Mouse (Mus musculus) ES-E14 (cell line): Measurements from ENCODE around the gene Cga. TPM values are rescaled to one million over a fixed set of nuclear protein-coding genes. Genes with fewer than 3 reads are reported as not detected.

ENCODE experiments used
- DNase-seq: peaks from one replicate; pipeline ENCODE4 v3.0.0-alpha.2; 2013; ENCODE audit warnings: low read depth, low spot score
- H3K27ac ChIP-seq: 2 replicates; pipeline ENCODE4 v1.5.1; 2012; ENCODE audit warnings: low read depth, mild to moderate bottlenecking, low read length, moderate library complexity, mixed read lengths; ENCODE audit not compliant: poor library complexity, insufficient read depth, severe bottlenecking
- H3K36me3 ChIP-seq: 2 replicates; pipeline ENCODE4 v1.6.1; 2012; ENCODE audit warnings: mild to moderate bottlenecking, low read length, moderate library complexity, mixed read lengths; ENCODE audit not compliant: control insufficient read depth, poor library complexity, insufficient read depth, severe bottlenecking
- H3K4me1 ChIP-seq, 2 experiments: fragments of 150-350 bp in 1 of 2; sonication (generic) in 1 of 2; 2 replicates each; pipeline ENCODE4 v1.6.1; 2012; ENCODE audit warnings: low read length in 2 of 2, mild to moderate bottlenecking in 1 of 2, mixed read lengths in 1 of 2; ENCODE audit not compliant: control insufficient read depth in 2 of 2, insufficient read depth in 2 of 2, poor library complexity in 1 of 2
- H3K4me3 ChIP-seq, 2 experiments: fragments of 150-350 bp in 1 of 2; sonication (generic) in 1 of 2; 2 replicates each; pipeline ENCODE4 v1.5.1; 2012; ENCODE audit warnings: low read length in 2 of 2, low read depth in 1 of 2, mild to moderate bottlenecking in 1 of 2, mixed read lengths in 1 of 2; ENCODE audit not compliant: insufficient read depth in 1 of 2, poor library complexity in 1 of 2, severe bottlenecking in 1 of 2
- H3K9ac ChIP-seq: 2 replicates; pipeline ENCODE4 v1.6.1; 2012; ENCODE audit warnings: low read depth, mild to moderate bottlenecking, low read length, mixed read lengths; ENCODE audit not compliant: poor library complexity, insufficient read depth, severe bottlenecking
- H3K9me3 ChIP-seq: fragments of 150-350 bp; sonication (generic); 2 replicates; pipeline ENCODE4 v1.6.1; 2012; ENCODE audit warnings: low read depth, mild to moderate bottlenecking, low read length; ENCODE audit not compliant: control insufficient read depth, insufficient read depth
- CHD2 ChIP-seq: IDR thresholded peaks from 2 replicates; pipeline ENCODE4 v1.6.1; 2014; ENCODE audit warnings: mild to moderate bottlenecking, low read depth, low read length, inconsistent platforms
- HCFC1 ChIP-seq: IDR thresholded peaks from 2 replicates; pipeline ENCODE4 v1.6.1; 2012; ENCODE audit warnings: low read length, inconsistent platforms, borderline replicate concordance; ENCODE audit not compliant: insufficient read depth
- MAFK ChIP-seq: IDR thresholded peaks from 2 replicates; pipeline ENCODE4 v1.6.1; 2014; ENCODE audit warnings: mild to moderate bottlenecking, low read depth, low read length, inconsistent platforms; ENCODE audit not compliant: insufficient read depth
- ZC3H11A ChIP-seq: IDR thresholded peaks from 2 replicates; pipeline ENCODE4 v1.6.1; 2012; ENCODE audit warnings: low read depth, mild to moderate bottlenecking, inconsistent platforms, low read length, borderline replicate concordance
- ZNF384 ChIP-seq: IDR thresholded peaks from 2 replicates; pipeline ENCODE4 v1.6.1; 2012; ENCODE audit warnings: low read depth, low read length, inconsistent platforms
- in situ Hi-C, 2 experiments: fragments of 600-800 bp; cut with MboI; formaldehyde crosslinking; loops; one replicate each; pipeline ENCODE4 v1.15.1; 2025; ENCODE audit warnings: low sequenced_read_pairs in 2 of 2, inconsistent platforms in 1 of 2; ENCODE audit not compliant: unreplicated experiment in 2 of 2
- total RNA-seq: library from RNA; depleted of rRNA; stranded (reverse); fragments of 300-350 nt; gene quantifications from 2 replicates; pipeline ENCODE4 v1.2.3, GENCODE M21; 2012

Cga gene
- total RNA-seq, 1 experiment = 0.89 TPM

DNA sequence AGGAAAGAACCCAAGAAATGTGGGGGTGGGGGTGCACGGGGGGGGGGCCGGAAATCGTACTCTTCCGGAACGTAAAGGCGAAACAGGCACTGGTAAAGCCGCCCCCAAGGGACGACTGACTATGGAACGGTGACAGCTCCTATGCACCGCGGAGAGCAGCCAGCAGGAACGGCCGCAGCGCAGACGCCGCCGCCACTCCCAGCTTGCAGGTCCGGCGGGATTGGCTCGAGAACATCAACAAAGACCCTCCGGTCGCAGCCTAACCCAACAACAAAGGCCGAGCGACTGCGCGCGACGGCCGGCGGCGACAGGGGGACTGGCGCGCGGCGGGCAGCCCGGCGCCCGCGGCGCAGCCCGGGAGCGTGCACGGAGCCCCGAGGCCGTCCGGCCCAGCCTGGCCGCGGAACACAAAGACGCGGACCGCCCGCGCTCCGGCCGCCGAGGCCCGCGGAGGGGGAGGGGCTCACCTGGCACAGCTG lies 11.2 kb upstream of the Cga start:
- H3K36me3 ChIP-seq = peaks cover 2% of the 10 kb centered on the region; the same call in 1 of the 2 replicates
- in situ Hi-C loops = no loop called here
- peak overlapping the region; percentile 94 for H3K9ac ChIP-seq
- no peak for DNase-seq
- peaks cover 3 to 8% of the 10 kb centered on the region in 2 experiments for H3K4me1 ChIP-seq
- peak overlapping the region; percentile 72 to 83 for H3K4me3 ChIP-seq
- peak overlapping the region; percentile 97 for H3K27ac ChIP-seq
- no peaks in the 10 kb centered on the region for H3K9me3 ChIP-seq
- TF ChIP-seq ZNF384 (no peak), MAFK (no peak), HCFC1 (no peak)

- peak within 1 kb of the TSS; percentile 94 for H3K9ac ChIP-seq
- peaks cover 6 to 8% of the 10 kb centered on the region in 2 experiments for H3K4me1 ChIP-seq
- TF ChIP-seq ZNF384 (no peak), HCFC1 (peak; percentile 75; the same call in 1 of the 2 replicates), CHD2 (no peak), MAFK (no peak), ZC3H11A (no peak)
- in situ Hi-C loops = no loop called here
- peaks cover 2% of the 10 kb centered on the region; the same call in 1 of the 2 replicates for H3K36me3 ChIP-seq
- peak; percentile 79 for DNase-seq
- H3K27ac ChIP-seq = peak within 1 kb of the TSS; percentile 97
- H3K4me3 ChIP-seq = peak within 1 kb of the TSS; percentile 72 to 83
- H3K9me3 ChIP-seq = no peaks in the 10 kb centered on the region
Observed at GRCm38 (mm10) chr4:34882818-34883217, 10.8 kb upstream of the Cga start, which contains the start of gene Zfp292. TSS of gene Zfp292 (minus strand) at chr4:34882960.

GRCm38 (mm10) chr4:34883366-34884029 lies 10.1 kb upstream of the Cga start:
- Histone ChIP-seq H3K36me3 (peaks cover 2% of the 10 kb centered on the region; the same call in 1 of the 2 replicates), H3K4me1 (peaks cover 6% of the 10 kb centered on the region in 2 experiments), H3K9ac (peak overlapping the region; percentile 94; the same call in 1 of the 2 replicates), H3K9me3 (no peaks in the 10 kb centered on the region), H3K4me3 (peak overlapping the region; percentile 72 to 83), H3K27ac (peak overlapping the region; percentile 97; the same call in 1 of the 2 replicates)
- no peak for DNase-seq
- TF ChIP-seq HCFC1 (no peak), CHD2 (no peak), ZNF384 (no peak)
- in situ Hi-C loops = no loop called here

DNA sequence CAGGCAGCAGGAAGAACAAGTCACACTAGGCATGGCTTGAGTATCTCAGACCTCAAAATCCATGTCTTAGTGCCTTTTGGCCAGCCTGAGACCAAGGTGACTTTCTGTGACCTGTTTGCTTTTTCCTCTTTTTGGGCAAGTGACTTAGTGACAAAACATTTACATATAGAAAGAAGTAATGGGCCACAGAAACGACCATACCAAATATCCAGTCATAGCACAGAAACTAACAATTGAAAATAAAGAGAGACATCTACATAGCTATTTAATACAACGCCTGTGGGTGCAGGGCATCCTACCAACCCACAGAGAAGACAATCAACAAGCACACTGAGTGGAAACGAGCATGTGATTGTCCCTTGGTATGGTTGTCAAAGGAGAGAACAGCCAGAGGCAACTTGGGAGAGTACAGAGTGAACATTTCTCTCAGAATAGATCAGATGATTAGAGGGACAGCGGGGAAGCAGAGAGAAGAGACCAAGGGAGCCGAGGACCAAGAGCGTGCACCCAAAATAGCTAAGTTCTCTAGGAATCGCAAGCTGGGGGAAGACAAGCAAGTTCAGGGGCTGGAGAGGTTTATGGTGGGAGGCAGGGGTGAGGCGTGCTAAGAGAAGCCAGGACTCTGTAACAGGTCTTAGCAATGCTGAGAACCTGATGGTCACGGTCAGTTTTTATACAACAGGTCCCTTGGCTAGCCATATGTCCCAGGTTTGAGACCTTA lies 7.8 kb upstream of the Cga start:
- H3K4me3 ChIP-seq = peak overlapping the region in 1 of 2 experiments; percentile 69; a peak in 2 of 4 replicates
- H3K9ac ChIP-seq = no peak overlapping the region
- H3K27ac ChIP-seq = no peak overlapping the region
- in situ Hi-C loops = no loop called here
- H3K9me3 ChIP-seq = no peaks in the 10 kb centered on the region
- DNase-seq = no peak
- TF ChIP-seq HCFC1 (no peak), CHD2 (no peak), MAFK (no peak), ZNF384 (no peak), ZC3H11A (no peak)
- H3K4me1 ChIP-seq = peaks cover 6% of the 10 kb centered on the region in 2 experiments
- H3K36me3 ChIP-seq = no peaks in the 10 kb centered on the region
